27 mouse cellular contexts compared by ENCODE assay signal in genomic region chr2:20489090-20489489, GRCm38 (mm10).
"Had no signal": no experiment of that assay in that cellular context is flagged by ENCODE, and none has a peak within 500 bp of the region (broad histone marks: within the 10 kb centered on the region; RNA-seq: fewer than 3 reads in every experiment).

No protein-coding gene starts in this region.

- H3K4me2 ChIP-seq: heart, embryonic 11.5 days; heart, embryonic 13.5 days; heart, embryonic 15.5 days; hindbrain, embryonic 12.5 days; hindbrain, embryonic 14.5 days; kidney, embryonic 15.5 days; limb, embryonic 13.5 days; limb, embryonic 15.5 days; liver, embryonic 13.5 days; liver, embryonic 15.5 days had no signal

- H3K4me3 ChIP-seq: heart, adult 2 months; heart, embryonic 13.5 days; heart, embryonic 15.5 days; hindbrain, embryonic 10.5 days; hindbrain, embryonic 12.5 days; kidney, embryonic 15.5 days; limb, embryonic 13.5 days; limb, embryonic 15.5 days; liver, embryonic 13.5 days; liver, embryonic 15.5 days had no signal

- H3K36me3 ChIP-seq: heart, embryonic 13.5 days; heart, embryonic 15.5 days; hindbrain, embryonic 10.5 days; hindbrain, embryonic 12.5 days; kidney, embryonic 15.5 days; limb, embryonic 13.5 days; limb, embryonic 15.5 days; liver, embryonic 13.5 days; liver, embryonic 15.5 days had no signal

- DNase-seq: gastrocnemius, postnatal 14 days; gastrocnemius, postnatal 36 days; heart, adult 11 months; heart, adult 2 months; heart, postnatal 4 days; kidney, adult 11 months; kidney, adult 2 months; kidney, adult 9 months; kidney, postnatal 14 days; layer of hippocampus, adult 9-11 months; layer of hippocampus, postnatal 36 days; left cerebral cortex, postnatal 4 days; liver, embryonic 13.5 days had no signal

- H3K4me1 ChIP-seq: hindbrain, embryonic 12.5 days; limb, embryonic 13.5 days; limb, embryonic 15.5 days; liver, embryonic 13.5 days; liver, embryonic 15.5 days had no signal

- H3K27ac ChIP-seq: heart, adult 2 months; heart, embryonic 13.5 days; heart, embryonic 15.5 days; hindbrain, embryonic 10.5 days; hindbrain, embryonic 12.5 days; hindbrain, embryonic 14.5 days; kidney, embryonic 15.5 days; kidney, postnatal 0 days; limb, embryonic 13.5 days; limb, embryonic 15.5 days; liver, embryonic 13.5 days; liver, embryonic 15.5 days had no signal

- ATAC-seq: hindbrain, embryonic 16.5 days; inflammation-experienced regulatory T-cells, adult 6 months; intestine, embryonic 16.5 days had no signal

- H3K9ac ChIP-seq: heart, embryonic 13.5 days; heart, embryonic 15.5 days; hindbrain, embryonic 12.5 days; hindbrain, embryonic 14.5 days; kidney, embryonic 15.5 days; limb, embryonic 13.5 days; limb, embryonic 15.5 days; liver, embryonic 13.5 days; liver, embryonic 15.5 days had no signal

- H3K27me3 ChIP-seq: heart, embryonic 13.5 days; heart, embryonic 15.5 days; kidney, embryonic 15.5 days; limb, embryonic 13.5 days; limb, embryonic 15.5 days; liver, embryonic 13.5 days; liver, embryonic 15.5 days had no signal

- H3K9me3 ChIP-seq: heart, embryonic 13.5 days; heart, embryonic 15.5 days; kidney, embryonic 15.5 days; limb, embryonic 13.5 days; limb, embryonic 15.5 days; liver, embryonic 13.5 days; liver, embryonic 15.5 days had no signal
